Mouse (Mus musculus) layer of hippocampus, postnatal 10 days (tissue): ENCODE measurements around the gene Ifnb1. TPM values are rescaled to one million over a fixed set of nuclear protein-coding genes. Genes with fewer than 3 reads are reported as not detected.
"Not testable (repeated sequence)": the region's sequence is repeated elsewhere in the genome, so short reads cannot be mapped to it uniquely, and the experiment has no call there.

Experiments used
- DNase-seq, 2 experiments: peaks; one replicate each; pipeline ENCODE4 v3.0.0; 2021; ENCODE audit warnings: low spot score in 2 of 2
- long read RNA-seq: library from polyadenylated mRNA; stranded (forward); transcript quantifications from one replicate; pipeline ENCODE4 v2.0.0, GENCODE M21; 2023
- total RNA-seq, 2 experiments: library from RNA; stranded (reverse); gene quantifications; 2 replicates each; pipeline ENCODE4 v1.2.3; 2021

Ifnb1 gene
- not detected for total RNA-seq
- long read RNA-seq = 0 reads

- DNase-seq = no peak
These were observed at the start of gene Ifnb1 for GRCm38 (mm10) chr4:88522674-88523073. Gene Ifnb1 (minus strand): TSS chr4:88522774.

- no peak for DNase-seq
These were observed 49.1 kb upstream of the Ifnb1 start, which contains the start of gene Ifna14 for GRCm38 (mm10) chr4:88571698-88572097. Gene Ifna14 (minus strand): TSS chr4:88571798.

- DNase-seq = no peak
These were observed 39.2 kb upstream of the Ifnb1 start for GRCm38 (mm10) chr4:88561791-88562190.

GRCm38 (mm10) chr4:88558145-88558544 is 35.6 kb upstream of the Ifnb1 start, which contains the start of gene Ifna15:
Gene Ifna15 (minus strand): TSS chr4:88558245.
- not testable (repeated sequence) for DNase-seq

GRCm38 (mm10) chr4:88550161-88550945 is 27.8 kb upstream of the Ifnb1 start:
- DNase-seq = peak; percentile 57 to 69

GRCm38 (mm10) chr4:88547986-88548385 is 25.4 kb upstream of the Ifnb1 start:
- no peak for DNase-seq

GRCm38 (mm10) chr4:88543649-88544234 is 21.2 kb upstream of the Ifnb1 start:
- DNase-seq = no peak

- DNase-seq = no peak
These were observed 14.8 kb upstream of the Ifnb1 start for GRCm38 (mm10) chr4:88537328-88537727.

GRCm38 (mm10) chr4:88536640-88537039 is 14.1 kb upstream of the Ifnb1 start:
- no peak for DNase-seq

GRCm38 (mm10) chr4:88535742-88536141 is 13.2 kb upstream of the Ifnb1 start:
- no peak for DNase-seq

GRCm38 (mm10) chr4:88534903-88535302 is 12.3 kb upstream of the Ifnb1 start:
- no peak for DNase-seq

- DNase-seq = no peak
These were observed 10.9 kb upstream of the Ifnb1 start for GRCm38 (mm10) chr4:88533499-88533898.

GRCm38 (mm10) chr4:88530892-88531291 is 8.3 kb upstream of the Ifnb1 start:
- DNase-seq = no peak

- DNase-seq = no peak
These were observed 7.7 kb upstream of the Ifnb1 start for GRCm38 (mm10) chr4:88530271-88530670.

GRCm38 (mm10) chr4:88526379-88527049 is 3.9 kb upstream of the Ifnb1 start:
- DNase-seq = no peak

GRCm38 (mm10) chr4:88525393-88525792 is 2.8 kb upstream of the Ifnb1 start:
- no peak for DNase-seq

- DNase-seq = peak in 1 of 2 experiments; percentile 30
These were observed 667 bp upstream of the Ifnb1 start for GRCm38 (mm10) chr4:88523241-88523640.

- DNase-seq = no peak
These were observed 4.6 kb downstream of the Ifnb1 start for GRCm38 (mm10) chr4:88517957-88518356.

- no peak for DNase-seq
These were observed 6.8 kb downstream of the Ifnb1 start for GRCm38 (mm10) chr4:88515711-88516211.

GRCm38 (mm10) chr4:88515250-88515649 is 7.3 kb downstream of the Ifnb1 start:
- no peak for DNase-seq

GRCm38 (mm10) chr4:88514403-88514802 is 8.2 kb downstream of the Ifnb1 start:
- peak; percentile 52 to 56 for DNase-seq

GRCm38 (mm10) chr4:88513743-88514142 is 8.8 kb downstream of the Ifnb1 start:
- DNase-seq = no peak
